Mouse (Mus musculus) neutrophil, adult 5-6 weeks (primary cell): Measurements from ENCODE around the gene Mvk. TPM values are rescaled to one million over a fixed set of nuclear protein-coding genes. Genes with fewer than 3 reads are reported as not detected.
A peak's percentile ranks its signal among the peaks of the same experiment; 100 is the strongest.

ENCODE experiments used
- ATAC-seq: fragments of 151-379, 151-347 bp; 2 replicates; pipeline ENCODE4 v1.8.0; 2017; ENCODE audit warnings: mild to moderate bottlenecking, moderate TSS enrichment; ENCODE audit not compliant: insufficient number of reproducible peaks, poor library complexity, low FRiP score, severe bottlenecking; ENCODE audit errors: extremely low read depth
- total RNA-seq: library from RNA; stranded (forward); fragments of 200-1000 nt; gene quantifications from 2 replicates; pipeline ENCODE4 v1.2.3, GENCODE M21; 2017

The Mvk gene
- total RNA-seq: 2.0 and 2.7 TPM in 2 replicates

DNA sequence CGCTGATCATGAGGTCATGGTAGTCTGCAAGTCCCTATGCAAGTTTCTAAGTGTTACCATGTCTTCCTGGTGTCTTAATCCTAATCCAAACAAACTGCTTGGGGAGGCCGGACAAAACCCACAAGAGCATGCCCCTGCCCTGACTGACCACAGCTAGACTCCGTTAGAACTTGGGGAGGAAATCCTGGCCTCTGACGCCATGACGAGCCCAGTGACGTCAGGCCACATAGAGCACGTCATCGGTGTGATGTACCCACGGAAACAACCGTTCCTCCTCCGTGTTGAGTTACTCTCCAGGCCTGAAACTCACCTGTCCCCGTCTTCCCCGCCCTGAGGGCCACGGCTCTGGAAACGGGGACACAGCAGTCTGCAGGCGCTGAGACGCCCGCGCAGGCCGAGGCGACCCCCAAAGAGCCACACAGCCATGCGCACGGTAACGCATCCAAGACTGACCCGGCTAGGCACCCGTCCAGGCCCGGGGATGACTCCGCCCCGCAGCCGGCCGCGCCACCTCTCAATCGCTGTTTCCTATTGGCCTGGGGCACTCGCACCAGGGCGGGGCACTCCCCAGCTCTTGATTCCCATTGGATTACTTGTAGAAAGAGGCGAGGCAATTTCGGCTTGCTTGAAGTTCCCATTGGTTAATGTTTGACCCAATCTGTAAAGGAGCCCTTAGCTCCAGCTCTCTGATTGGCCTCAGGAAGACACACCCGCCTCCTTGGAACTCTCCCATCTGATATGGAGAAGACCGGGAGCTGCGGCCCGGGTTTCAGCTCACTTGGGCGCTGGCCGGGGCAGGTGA is at the start of gene Mvk, which contains the start of gene Mmab:
TSS of gene Mvk (plus strand) at position 704 of the 802 bp plus-strand sequence.
TSS of gene Mmab (minus strand) at position 495 of the 802 bp plus-strand sequence.
- ATAC-seq: peak; percentile 95

- no peak for ATAC-seq
Measured at GRCm38 (mm10) chr5:114406592-114406991, 37.5 kb upstream of the Mvk start.

DNA sequence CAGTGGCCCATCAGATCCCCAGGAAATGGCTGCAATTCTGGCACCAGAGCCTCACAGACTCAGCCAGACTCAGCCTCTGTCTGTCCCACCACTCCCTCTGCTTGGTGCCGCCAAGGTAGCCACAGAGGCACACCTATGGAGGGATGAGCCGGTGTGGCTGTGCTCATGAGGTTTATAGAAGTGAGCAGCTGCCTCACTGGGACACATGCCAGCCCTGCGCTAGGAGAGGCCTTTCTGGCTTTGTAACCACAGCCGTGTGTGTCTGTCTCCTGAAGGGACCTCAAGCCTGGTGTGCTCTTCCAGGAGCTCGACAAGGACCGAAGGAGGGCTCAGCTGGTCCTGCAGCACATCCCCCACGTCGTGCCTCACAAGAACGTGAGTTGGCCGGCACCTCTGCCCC is 36.8 kb upstream of the Mvk start:
- no peak for ATAC-seq

DNA sequence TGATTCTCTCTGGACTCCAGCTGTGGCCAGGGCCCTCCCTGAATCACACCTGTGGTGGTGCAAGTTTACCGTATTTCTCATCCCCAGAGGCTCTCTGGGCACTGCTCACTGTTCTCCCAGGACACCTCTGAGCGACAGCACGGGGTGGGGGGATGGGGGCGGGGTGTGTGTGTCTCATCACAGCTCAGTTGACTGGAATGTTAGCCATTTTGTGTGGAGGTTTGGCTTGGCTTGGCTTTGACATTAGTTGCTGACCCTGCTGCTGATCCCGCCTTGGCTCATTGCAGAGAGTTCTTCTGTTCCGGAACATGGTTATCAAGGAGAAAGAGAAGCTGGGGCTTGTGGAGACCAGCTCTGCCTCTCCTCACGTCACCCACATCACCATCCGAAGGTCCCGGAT is 36.3 kb upstream of the Mvk start:
- ATAC-seq: no peak

GRCm38 (mm10) chr5:114408846-114409245 is 35.2 kb upstream of the Mvk start:
- ATAC-seq: no peak

DNA sequence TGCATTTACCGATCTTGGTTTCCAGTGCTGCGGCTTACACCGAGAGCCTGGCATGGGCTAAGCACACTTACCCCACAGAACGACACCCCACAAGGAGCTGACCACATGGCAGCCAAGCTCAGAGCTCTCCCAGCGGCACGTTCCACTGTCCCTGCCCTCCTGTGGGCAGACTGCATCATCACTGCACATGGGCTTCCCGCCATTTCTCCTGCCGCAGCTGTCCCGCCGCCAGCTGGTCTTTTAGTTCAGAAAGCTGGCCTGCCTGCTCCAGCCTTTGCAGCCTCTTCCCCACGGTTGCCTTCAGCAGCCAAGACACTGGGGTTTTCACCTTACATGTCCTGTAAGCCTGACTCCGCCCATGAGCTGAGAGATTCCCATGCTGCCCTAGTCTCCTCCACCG is 33.6 kb upstream of the Mvk start:
- no peak for ATAC-seq

DNA sequence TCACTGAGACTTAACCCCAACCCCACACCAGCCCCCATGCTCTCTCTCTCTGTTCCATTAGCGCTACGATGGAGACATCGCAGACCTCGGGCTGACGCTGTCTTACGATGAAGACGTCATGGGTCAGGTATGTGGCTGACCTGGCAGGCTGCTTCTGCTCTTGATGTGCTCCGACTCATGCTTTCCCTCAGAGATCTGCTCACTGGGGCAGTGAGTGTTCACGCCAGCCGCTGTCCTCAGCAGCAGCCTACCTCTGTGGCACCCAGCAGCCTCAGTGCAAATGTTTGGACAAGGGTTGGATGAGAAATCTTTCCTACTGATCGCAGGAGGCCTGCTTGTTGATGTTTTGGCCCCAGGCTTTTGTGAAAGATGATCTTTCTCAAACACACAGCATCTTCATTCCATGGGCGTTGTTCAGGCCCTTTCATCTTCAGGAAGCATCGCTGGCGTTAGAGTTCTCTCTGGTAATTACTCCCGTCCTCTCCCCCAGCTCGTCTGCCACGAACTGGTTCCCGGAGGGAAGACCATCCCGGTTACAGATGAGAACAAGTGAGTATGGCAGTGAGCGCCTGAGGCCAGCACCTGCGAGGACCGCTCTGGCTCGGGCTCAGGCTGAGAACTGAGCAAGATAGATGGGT is 31.6 kb upstream of the Mvk start:
- ATAC-seq: no peak

DNA sequence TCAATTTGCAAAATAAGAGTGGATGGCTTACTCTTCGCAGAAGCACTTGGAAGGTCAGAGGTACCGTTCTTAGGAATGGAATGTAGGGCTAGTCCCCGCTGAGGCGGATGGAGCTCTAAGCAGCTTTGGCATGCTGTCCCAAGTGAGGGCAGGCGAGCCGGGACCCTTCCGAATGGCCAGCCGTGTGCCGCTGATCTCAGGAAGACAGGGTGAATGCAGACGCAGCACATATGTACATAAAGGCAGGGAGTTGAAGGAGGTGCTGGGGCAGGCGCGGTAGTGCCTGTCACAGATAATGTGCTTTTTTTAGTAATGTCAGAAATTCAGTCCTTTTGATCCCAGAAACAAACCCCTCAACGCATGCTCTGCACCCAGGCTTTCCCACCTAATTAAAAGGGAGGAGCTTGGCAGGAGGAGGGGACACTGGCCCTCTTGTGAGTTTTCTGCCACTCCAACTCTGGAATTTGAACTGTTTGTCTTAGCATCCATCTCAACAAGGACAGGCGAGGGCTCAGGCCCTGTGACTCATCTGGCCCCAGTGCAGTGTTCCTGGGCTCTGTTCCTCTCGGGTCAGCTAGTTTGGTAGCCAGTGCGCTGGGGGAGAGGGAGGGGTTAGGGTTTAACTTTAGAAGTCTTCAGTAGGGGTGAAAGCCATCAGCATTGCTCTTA is 30.9 kb upstream of the Mvk start:
- no peak for ATAC-seq

GRCm38 (mm10) chr5:114415606-114416005 is 28.5 kb upstream of the Mvk start:
- ATAC-seq: no peak

- ATAC-seq: no peak
Measured at GRCm38 (mm10) chr5:114416855-114417254, 27.2 kb upstream of the Mvk start.

DNA sequence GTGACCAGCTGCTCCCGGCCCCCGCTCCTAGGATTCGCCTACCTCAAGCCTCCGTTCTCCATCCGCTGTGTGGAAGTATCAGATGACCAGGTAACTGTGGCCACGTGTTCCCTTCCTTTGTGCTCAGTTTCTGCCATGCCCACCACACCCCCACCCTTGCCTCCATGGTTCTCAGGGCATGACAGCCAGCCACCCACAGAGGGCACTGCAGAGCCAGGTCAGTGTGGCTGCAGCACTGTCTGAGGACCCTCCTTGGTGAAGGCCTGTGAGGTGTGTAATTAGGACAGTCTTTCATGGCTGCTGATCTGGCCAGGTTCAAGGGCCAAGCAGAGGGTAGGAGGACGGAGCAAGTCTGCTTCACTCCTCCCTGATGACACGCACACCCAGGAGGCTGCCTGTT is 25.5 kb upstream of the Mvk start:
- ATAC-seq: no peak

- ATAC-seq: no peak
Measured at GRCm38 (mm10) chr5:114421561-114422298, 22.3 kb upstream of the Mvk start.

DNA sequence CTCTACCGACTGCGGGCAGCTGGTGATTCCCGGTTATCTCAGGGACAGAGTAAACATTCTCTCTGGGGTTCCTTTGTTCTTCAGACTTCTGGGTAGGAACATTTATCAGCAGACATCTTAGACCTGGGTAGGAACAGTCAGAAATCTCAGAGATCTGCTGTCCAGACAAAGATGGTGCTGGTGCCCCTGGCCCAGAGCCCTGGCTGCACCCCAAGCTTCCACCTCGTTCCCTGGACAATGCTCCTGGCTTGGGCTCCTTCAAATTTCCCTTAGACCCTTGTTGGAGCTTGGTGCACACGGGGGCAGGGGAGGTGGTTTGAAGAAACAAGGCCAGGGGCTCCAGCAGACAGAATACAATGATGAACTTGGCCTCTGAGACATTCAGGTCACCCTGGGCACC is 21.5 kb upstream of the Mvk start:
- ATAC-seq: no peak

DNA sequence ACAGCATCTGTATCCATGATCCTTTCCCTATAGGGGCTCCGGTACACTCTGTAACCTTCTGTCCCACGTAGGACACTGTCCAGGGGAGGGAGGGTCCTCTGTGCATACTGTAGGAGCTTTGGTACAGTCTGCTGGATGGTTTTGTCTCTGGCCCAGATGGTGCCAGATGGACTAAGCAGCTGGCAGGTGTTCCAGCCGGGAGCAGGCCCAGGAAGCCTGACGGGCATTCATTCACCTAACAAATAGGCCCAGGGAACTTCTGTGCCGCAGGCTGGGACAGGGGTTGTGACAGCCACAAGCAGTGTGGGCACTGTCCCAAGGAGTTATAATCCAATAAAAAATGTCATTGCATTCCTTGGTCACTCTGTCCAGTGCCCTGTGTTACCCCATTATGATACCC is 20.1 kb upstream of the Mvk start:
- no peak for ATAC-seq

- ATAC-seq: no peak
Measured at GRCm38 (mm10) chr5:114426732-114427131, 17.3 kb upstream of the Mvk start.

- ATAC-seq: no peak
Measured at GRCm38 (mm10) chr5:114428621-114429020, 15.4 kb upstream of the Mvk start.

- ATAC-seq: no peak
Measured at GRCm38 (mm10) chr5:114429781-114430180, 14.3 kb upstream of the Mvk start.

DNA sequence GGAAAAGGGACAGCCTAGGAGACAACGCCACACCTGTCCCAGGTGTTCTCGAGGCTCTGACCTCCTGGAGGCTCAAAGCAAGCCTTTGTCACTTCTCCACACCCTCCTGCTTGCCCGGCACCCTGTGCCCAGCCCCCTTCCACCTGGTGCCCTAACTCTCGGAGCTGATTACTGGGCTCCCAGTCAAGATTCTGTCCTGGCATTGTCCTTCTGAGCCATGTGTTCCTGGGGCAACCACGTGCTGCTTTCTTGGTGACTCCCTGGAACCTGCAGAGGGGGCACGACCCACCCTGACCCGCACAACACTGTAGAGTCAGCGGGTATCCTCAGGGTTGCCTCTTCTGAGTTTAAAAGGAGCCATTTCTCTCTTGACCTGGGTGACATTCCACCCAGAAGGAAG is 9.7 kb upstream of the Mvk start:
- ATAC-seq: no peak

GRCm38 (mm10) chr5:114435588-114435987 is 8.5 kb upstream of the Mvk start:
- ATAC-seq: no peak
